Mouse (Mus musculus): ENCODE results near the gene Heatr3. TPM values are rescaled to one million over a fixed set of nuclear protein-coding genes. Genes with fewer than 3 reads are reported as not detected.
"Not testable (repeated sequence)": the region's sequence is repeated elsewhere in the genome, so short reads cannot be mapped to it uniquely, and the experiment has no call there.

Heatr3 gene
- polyA plus RNA-seq, 1 experiment from 2014 or later, result 10.0 TPM

DNA sequence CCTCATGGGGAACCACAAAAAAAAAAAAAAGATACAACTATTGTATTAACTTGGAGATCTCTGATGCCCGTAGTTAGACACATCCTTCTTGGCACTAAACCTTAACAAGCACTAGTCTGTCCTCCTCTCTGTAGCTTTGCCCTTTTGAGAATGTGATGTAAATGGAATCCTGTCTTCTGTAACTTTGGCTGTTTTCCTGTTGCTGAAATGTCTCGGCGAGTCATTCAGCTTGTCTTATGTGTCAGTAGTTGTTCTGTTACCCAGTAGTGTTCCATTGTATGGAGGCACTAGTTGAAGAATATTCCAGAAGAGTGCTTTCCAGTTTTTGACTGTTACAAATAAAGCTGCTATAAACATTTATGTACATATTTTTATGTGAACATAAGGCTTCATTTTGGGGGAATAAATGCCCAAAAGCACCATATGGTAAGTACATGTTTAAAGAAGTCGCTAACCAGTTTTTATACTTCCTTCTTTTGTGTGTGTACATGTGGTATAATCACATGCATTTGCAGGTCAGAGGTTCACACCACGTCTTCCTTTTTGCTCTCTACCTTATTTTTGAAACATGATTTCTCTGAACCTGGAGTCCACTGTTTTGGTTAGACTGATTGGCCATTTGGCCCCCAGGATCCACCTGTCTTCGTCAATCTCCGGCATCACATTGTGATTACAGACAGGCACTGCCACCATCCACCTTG lies 69.6 kb downstream of the Heatr3 start:
- Histone ChIP-seq H3K4me2 (replicated peaks; ENCODE audit: low read depth) (no peak overlapping the region), H3K27ac (ENCODE audit: low read depth, low read length) (no peak overlapping the region), H3K27me3 (replicated peaks; ENCODE audit: control insufficient read depth, insufficient read depth, low read length) (no peaks in the 10 kb centered on the region), H3K9me3 (ENCODE audit: control insufficient read depth) (no peaks in the 10 kb centered on the region), H3K4me3 (ENCODE audit: low read depth, low read length) (no peak overlapping the region), H3K36me3 (ENCODE audit: control insufficient read depth, insufficient read depth) (0 out of 2 replicates have a peak, but pooled peaks cover 5% of the 10 kb centered on the region), H3K9ac (ENCODE audit: low read depth, low read length) (no peak overlapping the region), H3K4me1 (replicated peaks; ENCODE audit: control insufficient read depth, insufficient read depth, low read length) (peaks cover 3% of the 10 kb centered on the region; the same call in 1 of the 2 replicates)
- WGBS, result 78% methylated on average over 7 of the region's 7 CpGs
- ATAC-seq, result no peak
- TF ChIP-seq CTCF (IDR thresholded peaks at IDR 0.05; ENCODE audit: low read depth), result no peak

DNA sequence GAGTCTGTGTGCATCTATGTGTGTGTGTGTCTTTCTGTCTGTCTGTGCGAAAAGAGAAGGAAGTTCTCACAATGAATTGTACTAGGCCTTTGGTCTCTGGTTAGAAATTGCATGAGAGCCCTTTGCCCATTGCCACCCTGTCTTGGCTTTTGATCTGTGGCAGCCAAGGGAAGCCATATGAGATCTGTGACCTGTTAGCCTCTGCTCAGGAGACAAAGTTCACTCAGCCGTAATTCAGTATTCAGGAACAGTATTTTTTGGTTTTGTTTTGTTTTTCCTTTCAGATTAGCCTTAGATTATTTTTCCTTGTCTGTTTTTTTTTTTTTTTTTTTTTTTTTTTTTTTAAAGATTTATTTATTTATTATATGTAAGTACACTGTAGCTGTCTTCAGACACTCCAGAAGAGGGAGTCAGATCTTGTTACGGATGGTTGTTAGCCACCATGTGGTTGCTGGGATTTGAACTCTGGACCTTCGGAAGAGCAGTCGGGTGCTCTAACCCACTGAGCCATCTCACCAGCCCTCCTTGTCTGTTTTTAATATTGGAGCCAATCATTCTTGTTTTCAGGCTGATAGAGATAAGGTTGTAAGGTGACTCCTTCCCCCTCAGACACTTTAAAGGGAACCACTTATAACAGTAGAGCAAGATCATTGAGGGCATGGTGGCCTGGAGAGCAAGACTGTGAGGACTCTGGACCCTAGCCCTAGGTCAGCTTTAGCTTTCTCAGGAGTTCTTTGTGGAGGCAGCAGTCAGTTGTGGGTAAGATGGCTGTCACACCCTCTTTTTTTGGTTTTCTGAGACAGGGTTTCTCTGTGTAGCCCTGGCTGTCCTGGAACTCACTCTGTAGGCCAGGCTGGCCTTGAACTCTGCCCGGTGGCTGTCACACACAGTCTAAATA lies 72.5 kb downstream of the Heatr3 start:
- not testable (repeated sequence) for H3K36me3 ChIP-seq (ENCODE audit: control insufficient read depth, insufficient read depth); H3K9me3 ChIP-seq (ENCODE audit: control insufficient read depth); H3K9ac ChIP-seq (ENCODE audit: low read depth, low read length); H3K4me3 ChIP-seq (ENCODE audit: low read depth, low read length); H3K27me3 ChIP-seq (replicated peaks; ENCODE audit: control insufficient read depth, insufficient read depth, low read length); H3K4me1 ChIP-seq (replicated peaks; ENCODE audit: control insufficient read depth, insufficient read depth, low read length)
- WGBS, result 60% methylated on average over 5 of the region's 6 CpGs
- Histone ChIP-seq H3K4me2 (replicated peaks; ENCODE audit: low read depth) (0 out of 2 replicates have a peak overlapping the region, but pooled peaks have one; percentile 3), H3K27ac (ENCODE audit: low read depth, low read length) (peak overlapping the region; percentile 74)
- ATAC-seq, result peak; percentile 80

DNA sequence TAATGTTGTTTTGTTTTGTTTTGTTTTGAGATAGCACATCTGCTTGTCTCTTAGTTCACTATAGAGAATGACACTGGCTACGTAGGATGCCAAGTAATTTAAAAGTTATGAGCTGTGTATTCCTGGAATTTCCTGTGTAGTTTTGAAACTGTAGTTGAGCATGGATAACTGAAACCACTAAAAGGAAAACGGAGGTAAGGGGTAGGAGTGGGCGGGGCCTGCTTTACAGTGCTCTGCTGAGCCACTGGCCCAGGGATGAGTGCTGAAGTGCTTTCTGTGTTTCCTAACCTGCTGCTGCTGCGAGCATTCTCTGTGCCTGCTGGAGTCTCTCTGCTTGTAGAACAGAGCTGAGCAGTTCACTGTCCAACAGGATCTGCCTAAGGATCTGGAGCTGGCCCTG lies 83.7 kb downstream of the Heatr3 start:
- 42% methylated on average over 4 of the region's 4 CpGs for WGBS
- Histone ChIP-seq H3K27ac (ENCODE audit: low read depth, low read length) (no peak overlapping the region), H3K9ac (ENCODE audit: low read depth, low read length) (no peak overlapping the region), H3K4me2 (replicated peaks; ENCODE audit: low read depth) (no peak overlapping the region), H3K9me3 (ENCODE audit: control insufficient read depth) (no peaks in the 10 kb centered on the region), H3K36me3 (ENCODE audit: control insufficient read depth, insufficient read depth) (peaks cover 3% of the 10 kb centered on the region; the same call in 1 of the 2 replicates), H3K4me3 (ENCODE audit: low read depth, low read length) (no peak overlapping the region), H3K4me1 (replicated peaks; ENCODE audit: control insufficient read depth, insufficient read depth, low read length) (no peaks in the 10 kb centered on the region), H3K27me3 (replicated peaks; ENCODE audit: control insufficient read depth, insufficient read depth, low read length) (no peaks in the 10 kb centered on the region)
- ATAC-seq, result no peak
- no peak for TF ChIP-seq CTCF (IDR thresholded peaks at IDR 0.05; ENCODE audit: low read depth)

Small RNAs within 50 kb of the gene (microRNA-seq; reads per million reads assigned to microRNA genes)
- not detected for gene Mir7071

Other genes starting within 250 kb of the Heatr3 start
- 1.6 and 1.8 TPM in 2 replicates for gene Zfp423, start 178.3 kb upstream of the Heatr3 start, polyA plus RNA-seq (2015; fragmentation: Nextera tagmentation; extraction: Ambion mirVana)
- gene Cnep1r1, start 19.1 kb upstream of the Heatr3 start, polyA plus RNA-seq (2015; fragmentation: Nextera tagmentation; extraction: Ambion mirVana), result 31.0 and 31.4 TPM in 2 replicates
- 5.9 and 6.1 TPM in 2 replicates for gene Tent4b, start 61.4 kb downstream of the Heatr3 start, polyA plus RNA-seq (2015; fragmentation: Nextera tagmentation; extraction: Ambion mirVana)
- gene Adcy7, start 134.5 kb downstream of the Heatr3 start, polyA plus RNA-seq (2015; fragmentation: Nextera tagmentation; extraction: Ambion mirVana), result 2.3 and 3.4 TPM in 2 replicates
- gene Brd7, start 224.3 kb downstream of the Heatr3 start, polyA plus RNA-seq (2015; fragmentation: Nextera tagmentation; extraction: Ambion mirVana), result 48.6 and 51.3 TPM in 2 replicates